Mouse (Mus musculus): ENCODE results near the gene Srrm3. TPM values are rescaled to one million over a fixed set of nuclear protein-coding genes. Genes with fewer than 3 reads are reported as not detected.
A peak's percentile ranks its signal among the peaks of the same experiment; 100 is the strongest.

Gene Srrm3
- polyA plus RNA-seq, 1 experiment from 2014 or later: 12.3 TPM

- WGBS: 80% methylated on average over 4 of the region's 4 CpGs
- Histone ChIP-seq H3K9ac (ENCODE audit: low read length) (no peak overlapping the region), H3K27me3 (ENCODE audit: control insufficient read depth, insufficient read depth, low read length) (no peaks in the 10 kb centered on the region), H3K36me3 (ENCODE audit: control insufficient read depth, insufficient read depth, low read length) (no peaks in the 10 kb centered on the region), H3K27ac (ENCODE audit: low read depth, low read length) (no peak overlapping the region), H3K9me3 (ENCODE audit: control insufficient read depth, low read length) (no peaks in the 10 kb centered on the region), H3K4me3 (ENCODE audit: low read depth, low read length) (no peak overlapping the region), H3K4me2 (ENCODE audit: low read depth, low read length, severe bottlenecking) (no peak overlapping the region), H3K4me1 (replicated peaks; ENCODE audit: control insufficient read depth, insufficient read depth, low read length) (no peaks in the 10 kb centered on the region; the same call in 1 of the 2 replicates)
- ATAC-seq (replicated peaks; ENCODE audit: low FRiP score): no peak
- DNase-seq (ENCODE audit: low spot score): no peak
Observed at GRCm38 (mm10) chr5:135803676-135804075, 3.0 kb upstream of the Srrm3 start.

- H3K4me1 ChIP-seq (replicated peaks; ENCODE audit: control insufficient read depth, insufficient read depth, low read length): no peaks in the 10 kb centered on the region; the same call in 1 of the 2 replicates
- H3K27ac ChIP-seq (ENCODE audit: low read depth, low read length): no peak overlapping the region
- H3K4me3 ChIP-seq (ENCODE audit: low read depth, low read length): no peak overlapping the region
- no peak for ATAC-seq (replicated peaks; ENCODE audit: low FRiP score)
- H3K4me2 ChIP-seq (ENCODE audit: low read depth, low read length, severe bottlenecking): no peak overlapping the region
- no peaks in the 10 kb centered on the region for H3K36me3 ChIP-seq (ENCODE audit: control insufficient read depth, insufficient read depth, low read length)
- H3K9ac ChIP-seq (ENCODE audit: low read length): no peak overlapping the region
- H3K9me3 ChIP-seq (ENCODE audit: control insufficient read depth, low read length): no peaks in the 10 kb centered on the region
- 72% methylated on average over 2 of the region's 2 CpGs for WGBS
- DNase-seq (ENCODE audit: low spot score): no peak
- no peaks in the 10 kb centered on the region for H3K27me3 ChIP-seq (ENCODE audit: control insufficient read depth, insufficient read depth, low read length)
Observed at GRCm38 (mm10) chr5:135804735-135805134, 2.0 kb upstream of the Srrm3 start.

GRCm38 (mm10) chr5:135807263-135807637, 560 bp downstream of the Srrm3 start:
- WGBS: 55% methylated on average over 3 of the region's 3 CpGs
- ATAC-seq (replicated peaks; ENCODE audit: low FRiP score) (no peak), DNase-seq (ENCODE audit: low spot score) (no peak)

GRCm38 (mm10) chr5:135812991-135813390, 6.3 kb downstream of the Srrm3 start:
- no peak for DNase-seq (ENCODE audit: low spot score)
- H3K36me3 ChIP-seq (ENCODE audit: control insufficient read depth, insufficient read depth, low read length): no peaks in the 10 kb centered on the region
- no peaks in the 10 kb centered on the region for H3K4me1 ChIP-seq (replicated peaks; ENCODE audit: control insufficient read depth, insufficient read depth, low read length)
- H3K27ac ChIP-seq (ENCODE audit: low read depth, low read length): no peak overlapping the region
- no peak overlapping the region for H3K4me3 ChIP-seq (ENCODE audit: low read depth, low read length)
- no peak overlapping the region for H3K4me2 ChIP-seq (ENCODE audit: low read depth, low read length, severe bottlenecking)
- ATAC-seq (replicated peaks; ENCODE audit: low FRiP score): no peak
- H3K9me3 ChIP-seq (ENCODE audit: control insufficient read depth, low read length): no peaks in the 10 kb centered on the region
- whole genome bisulfite sequencing: 72% methylated on average over 5 of the region's 5 CpGs
- no peak overlapping the region for H3K9ac ChIP-seq (ENCODE audit: low read length)
- H3K27me3 ChIP-seq (ENCODE audit: control insufficient read depth, insufficient read depth, low read length): no peaks in the 10 kb centered on the region

More at GRCm38 (mm10) chr5:135807263-135807637, 560 bp downstream of the Srrm3 start:
- Histone ChIP-seq H3K4me2 (ENCODE audit: low read depth, low read length, severe bottlenecking) (peak overlapping the region; percentile 46), H3K4me1 (replicated peaks; ENCODE audit: control insufficient read depth, insufficient read depth, low read length) (no peaks in the 10 kb centered on the region; the same call in 1 of the 2 replicates), H3K4me3 (ENCODE audit: low read depth, low read length) (peak overlapping the region; percentile 38), H3K36me3 (ENCODE audit: control insufficient read depth, insufficient read depth, low read length) (no peaks in the 10 kb centered on the region), H3K9ac (ENCODE audit: low read length) (peak overlapping the region; percentile 53), H3K9me3 (ENCODE audit: control insufficient read depth, low read length) (no peaks in the 10 kb centered on the region), H3K27ac (ENCODE audit: low read depth, low read length) (no peak overlapping the region), H3K27me3 (ENCODE audit: control insufficient read depth, insufficient read depth, low read length) (no peaks in the 10 kb centered on the region)

GRCm38 (mm10) chr5:135818491-135818890, 11.8 kb downstream of the Srrm3 start:
- H3K9ac ChIP-seq (ENCODE audit: low read length): no peak overlapping the region
- 55% methylated on average over 7 of the region's 7 CpGs for WGBS
- ATAC-seq (replicated peaks; ENCODE audit: low FRiP score) (no peak), DNase-seq (ENCODE audit: low spot score) (no peak)
- H3K36me3 ChIP-seq (ENCODE audit: control insufficient read depth, insufficient read depth, low read length): no peaks in the 10 kb centered on the region
- H3K4me3 ChIP-seq (ENCODE audit: low read depth, low read length): no peak overlapping the region
- H3K4me2 ChIP-seq (ENCODE audit: low read depth, low read length, severe bottlenecking): no peak overlapping the region
- no peaks in the 10 kb centered on the region for H3K9me3 ChIP-seq (ENCODE audit: control insufficient read depth, low read length)
- no peak overlapping the region for H3K27ac ChIP-seq (ENCODE audit: low read depth, low read length)
- H3K27me3 ChIP-seq (ENCODE audit: control insufficient read depth, insufficient read depth, low read length): no peaks in the 10 kb centered on the region
- H3K4me1 ChIP-seq (replicated peaks; ENCODE audit: control insufficient read depth, insufficient read depth, low read length): peaks cover 6% of the 10 kb centered on the region; the same call in 1 of the 2 replicates

GRCm38 (mm10) chr5:135822316-135822944, 15.7 kb downstream of the Srrm3 start:
- ATAC-seq (replicated peaks; ENCODE audit: low FRiP score): 0 out of 2 replicates have a peak, but pooled peaks have one; percentile 55
- Histone ChIP-seq H3K27ac (ENCODE audit: low read depth, low read length) (no peak overlapping the region), H3K27me3 (ENCODE audit: control insufficient read depth, insufficient read depth, low read length) (no peaks in the 10 kb centered on the region), H3K4me3 (ENCODE audit: low read depth, low read length) (no peak overlapping the region), H3K9ac (ENCODE audit: low read length) (no peak overlapping the region), H3K4me1 (replicated peaks; ENCODE audit: control insufficient read depth, insufficient read depth, low read length) (peaks cover 6% of the 10 kb centered on the region; the same call in 1 of the 2 replicates), H3K36me3 (ENCODE audit: control insufficient read depth, insufficient read depth, low read length) (no peaks in the 10 kb centered on the region), H3K4me2 (ENCODE audit: low read depth, low read length, severe bottlenecking) (no peak overlapping the region), H3K9me3 (ENCODE audit: control insufficient read depth, low read length) (no peaks in the 10 kb centered on the region)
- WGBS: 21% methylated on average over 7 of the region's 7 CpGs
- DNase-seq (ENCODE audit: low spot score): no peak

- DNase-seq (ENCODE audit: low spot score) (no peak), ATAC-seq (replicated peaks; ENCODE audit: low FRiP score) (no peak)
- H3K9me3 ChIP-seq (ENCODE audit: control insufficient read depth, low read length): no peaks in the 10 kb centered on the region
- H3K27me3 ChIP-seq (ENCODE audit: control insufficient read depth, insufficient read depth, low read length): no peaks in the 10 kb centered on the region
- no peak overlapping the region for H3K9ac ChIP-seq (ENCODE audit: low read length)
- no peak overlapping the region for H3K4me3 ChIP-seq (ENCODE audit: low read depth, low read length)
- 64% methylated on average over 3 of the region's 3 CpGs for WGBS
- no peaks in the 10 kb centered on the region for H3K36me3 ChIP-seq (ENCODE audit: control insufficient read depth, insufficient read depth, low read length)
- no peak overlapping the region for H3K27ac ChIP-seq (ENCODE audit: low read depth, low read length)
- H3K4me2 ChIP-seq (ENCODE audit: low read depth, low read length, severe bottlenecking): no peak overlapping the region
- peaks cover 6% of the 10 kb centered on the region; the same call in 1 of the 2 replicates for H3K4me1 ChIP-seq (replicated peaks; ENCODE audit: control insufficient read depth, insufficient read depth, low read length)
Observed at GRCm38 (mm10) chr5:135824517-135824916, 17.8 kb downstream of the Srrm3 start.

GRCm38 (mm10) chr5:135826225-135826624, 19.5 kb downstream of the Srrm3 start:
- no peaks in the 10 kb centered on the region for H3K36me3 ChIP-seq (ENCODE audit: control insufficient read depth, insufficient read depth, low read length)
- ATAC-seq (replicated peaks; ENCODE audit: low FRiP score): no peak
- H3K9ac ChIP-seq (ENCODE audit: low read length): no peak overlapping the region
- H3K27me3 ChIP-seq (ENCODE audit: control insufficient read depth, insufficient read depth, low read length): no peaks in the 10 kb centered on the region
- peaks cover 6% of the 10 kb centered on the region; the same call in 1 of the 2 replicates for H3K4me1 ChIP-seq (replicated peaks; ENCODE audit: control insufficient read depth, insufficient read depth, low read length)
- no peak overlapping the region for H3K4me2 ChIP-seq (ENCODE audit: low read depth, low read length, severe bottlenecking)
- H3K9me3 ChIP-seq (ENCODE audit: control insufficient read depth, low read length): no peaks in the 10 kb centered on the region
- WGBS: 40% methylated on average over 6 of the region's 6 CpGs
- DNase-seq (ENCODE audit: low spot score): no peak
- H3K4me3 ChIP-seq (ENCODE audit: low read depth, low read length): no peak overlapping the region
- no peak overlapping the region for H3K27ac ChIP-seq (ENCODE audit: low read depth, low read length)

- WGBS: 88% methylated on average over 8 of the region's 8 CpGs
- Histone ChIP-seq H3K4me1 (replicated peaks; ENCODE audit: control insufficient read depth, insufficient read depth, low read length) (0 out of 2 replicates have a peak, but pooled peaks cover under 1% of the 10 kb centered on the region), H3K9me3 (ENCODE audit: control insufficient read depth, low read length) (no peaks in the 10 kb centered on the region), H3K36me3 (ENCODE audit: control insufficient read depth, insufficient read depth, low read length) (no peaks in the 10 kb centered on the region), H3K9ac (ENCODE audit: low read length) (no peak overlapping the region), H3K27me3 (ENCODE audit: control insufficient read depth, insufficient read depth, low read length) (no peaks in the 10 kb centered on the region), H3K27ac (ENCODE audit: low read depth, low read length) (no peak overlapping the region), H3K4me2 (ENCODE audit: low read depth, low read length, severe bottlenecking) (no peak overlapping the region), H3K4me3 (ENCODE audit: low read depth, low read length) (no peak overlapping the region)
- DNase-seq (ENCODE audit: low spot score): no peak
- no peak for ATAC-seq (replicated peaks; ENCODE audit: low FRiP score)
Observed at GRCm38 (mm10) chr5:135829381-135829780, 22.7 kb downstream of the Srrm3 start.
